Mouse (Mus musculus) liver, postnatal 0 days (tissue): ENCODE results near the gene Bmf. TPM values are rescaled to one million over a fixed set of nuclear protein-coding genes. Genes with fewer than 3 reads are reported as not detected.

Experiments
- ATAC-seq: fragments of 200-750 bp; cut with Nextera tagmentation; 2 replicates; pipeline ENCODE4 v1.8.0; 2017; ENCODE audit warnings: mild to moderate bottlenecking, moderate library complexity
- DNase-seq: peaks from one replicate; pipeline ENCODE4 v3.0.0-alpha.2; 2016
- H3K27ac ChIP-seq: fragments of 300-500 bp; sonication (generic); 2 replicates; pipeline ENCODE4 v1.5.1; 2014; ENCODE audit warnings: antibody characterized with exemption, moderate library complexity, mild to moderate bottlenecking, low read depth
- H3K27me3 ChIP-seq: fragments of 300-500 bp; sonication (generic); 2 replicates; pipeline ENCODE4 v1.6.1; 2014; ENCODE audit warnings: low read length, control low read depth, mixed read lengths; ENCODE audit not compliant: insufficient read depth
- H3K36me3 ChIP-seq: fragments of 300-500 bp; sonication (generic); replicated peaks from 2 replicates; pipeline ENCODE4 v1.6.1; 2014; ENCODE audit warnings: mild to moderate bottlenecking, control low read depth, low read length, moderate library complexity, mixed read lengths; ENCODE audit not compliant: insufficient read depth
- H3K4me1 ChIP-seq: fragments of 300-500 bp; sonication (generic); 2 replicates; pipeline ENCODE4 v1.6.1; 2014; ENCODE audit warnings: antibody characterized with exemption, mild to moderate bottlenecking, control low read depth; ENCODE audit not compliant: insufficient read depth
- H3K4me2 ChIP-seq: fragments of 300-500 bp; sonication (generic); 2 replicates; pipeline ENCODE4 v1.6.1; 2014; ENCODE audit warnings: low read depth, mild to moderate bottlenecking, low read length, moderate library complexity, mixed read lengths
- H3K4me3 ChIP-seq: fragments of 300-500 bp; sonication (generic); 2 replicates; pipeline ENCODE4 v1.5.1; 2014; ENCODE audit warnings: low read depth, low read length
- H3K9ac ChIP-seq: fragments of 300-500 bp; sonication (generic); replicated peaks from 2 replicates; pipeline ENCODE4 v1.6.1; 2014; ENCODE audit warnings: mild to moderate bottlenecking, moderate library complexity
- H3K9me3 ChIP-seq: fragments of 300-500 bp; sonication (generic); 2 replicates; pipeline ENCODE4 v1.6.1; 2016; ENCODE audit warnings: mild to moderate bottlenecking, control low read depth, low read length, mixed read lengths
- CTCF ChIP-seq: sonication (generic); IDR thresholded peaks from 2 replicates; pipeline ENCODE4 v1.5.1; 2016; ENCODE audit warnings: antibody characterized with exemption, low read depth
- EP300 ChIP-seq: IDR thresholded peaks from 2 replicates; pipeline ENCODE4 v1.6.1; 2016; ENCODE audit warnings: antibody characterized with exemption, low read depth, mild to moderate bottlenecking
- WGBS: fragments of 180-500 bp; shearing (Covaris S2); extraction: QIAGEN DNeasy Blood & Tissue Kit; methylation state at CpG from one replicate; pipeline ENCODE4 v1.1.7; 2014; ENCODE audit not compliant: insufficient replicate concordance; 5-methylcytosine and 5-hydroxymethylcytosine counted together
- polyA plus RNA-seq: library from polyadenylated mRNA; unstranded; fragments of >200 nt; fragmentation: Nextera tagmentation; extraction: Ambion mirVana; gene quantifications from 2 replicates; pipeline ENCODE4 v1.2.1, GENCODE M21; 2015

The Bmf gene
- polyA plus RNA-seq, 1 experiment from 2014 or later, result 1.3 TPM

- TF ChIP-seq CTCF (no peak), EP300 (no peak)
- peak overlapping the region; percentile 14; the same call in 1 of the 2 replicates for H3K4me2 ChIP-seq
- no peak overlapping the region for H3K4me3 ChIP-seq
- DNase-seq, result no peak
- H3K9ac ChIP-seq, result peak overlapping the region; percentile 41; the same call in 1 of the 2 replicates
- no peaks in the 10 kb centered on the region for H3K36me3 ChIP-seq
- H3K27ac ChIP-seq, result peak overlapping the region; percentile 77
- no peaks in the 10 kb centered on the region for H3K9me3 ChIP-seq
- H3K4me1 ChIP-seq, result peaks cover 53% of the 10 kb centered on the region
- 12% methylated on average over 6 of the region's 6 CpGs for WGBS
- H3K27me3 ChIP-seq, result no peaks in the 10 kb centered on the region
- peak; percentile 78 for ATAC-seq
Observed at GRCm38 (mm10) chr2:118540691-118541117, 8.8 kb downstream of the Bmf start.

GRCm38 (mm10) chr2:118539881-118540516 is 9.5 kb downstream of the Bmf start:
- TF ChIP-seq EP300 (no peak), CTCF (no peak)
- no peaks in the 10 kb centered on the region for H3K36me3 ChIP-seq
- peaks cover 46% of the 10 kb centered on the region for H3K4me1 ChIP-seq
- no peak overlapping the region for H3K4me3 ChIP-seq
- no peaks in the 10 kb centered on the region for H3K27me3 ChIP-seq
- ATAC-seq, result peak; percentile 22; the same call in 1 of the 2 replicates
- no peak overlapping the region for H3K9ac ChIP-seq
- no peak overlapping the region for H3K4me2 ChIP-seq
- WGBS, result 53% methylated on average over 9 of the region's 9 CpGs
- H3K27ac ChIP-seq, result peak overlapping the region; percentile 77
- no peak for DNase-seq
- no peaks in the 10 kb centered on the region for H3K9me3 ChIP-seq

GRCm38 (mm10) chr2:118539040-118539439 is 10.4 kb downstream of the Bmf start:
- Histone ChIP-seq H3K4me2 (no peak overlapping the region), H3K27me3 (no peaks in the 10 kb centered on the region), H3K36me3 (no peaks in the 10 kb centered on the region), H3K27ac (no peak overlapping the region), H3K9ac (no peak overlapping the region), H3K9me3 (no peaks in the 10 kb centered on the region), H3K4me1 (peaks cover 40% of the 10 kb centered on the region), H3K4me3 (no peak overlapping the region)
- DNase-seq (no peak), ATAC-seq (no peak)
- no peak for TF ChIP-seq EP300
- TF ChIP-seq CTCF, result no peak
- WGBS, result 73% methylated on average over 8 of the region's 8 CpGs

- Histone ChIP-seq H3K27ac (no peak overlapping the region), H3K4me1 (peaks cover 37% of the 10 kb centered on the region), H3K9ac (no peak overlapping the region), H3K9me3 (no peaks in the 10 kb centered on the region), H3K27me3 (no peaks in the 10 kb centered on the region), H3K4me3 (no peak overlapping the region), H3K36me3 (0 out of 2 replicates have a peak, but pooled peaks cover under 1% of the 10 kb centered on the region), H3K4me2 (no peak overlapping the region)
- no peak for TF ChIP-seq EP300
- no peak for TF ChIP-seq CTCF
- no peak for DNase-seq
- 36% methylated on average over 4 of the region's 4 CpGs for WGBS
- no peak for ATAC-seq
Observed at GRCm38 (mm10) chr2:118537226-118537625, 12.3 kb downstream of the Bmf start.

DNA sequence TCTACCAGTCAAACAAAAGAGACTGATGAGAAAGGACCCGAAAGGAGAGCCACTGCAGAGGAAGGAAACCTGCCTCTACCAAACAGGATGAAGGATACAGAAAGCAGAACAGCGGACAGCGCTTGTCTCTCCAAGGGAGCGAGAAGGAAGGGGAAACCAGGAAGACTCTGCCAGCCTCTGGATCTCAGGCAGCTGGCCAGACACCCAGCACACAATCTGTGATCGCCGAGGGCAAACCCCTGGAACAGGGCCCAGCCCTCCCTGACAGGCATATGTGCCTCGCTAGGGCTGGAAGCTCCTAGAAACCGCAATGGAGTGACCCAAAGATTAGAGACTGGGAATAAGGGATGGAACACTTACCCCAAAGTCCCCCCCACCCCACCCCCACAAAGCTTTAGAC is 12.9 kb downstream of the Bmf start:
- Histone ChIP-seq H3K4me1 (peaks cover 37% of the 10 kb centered on the region), H3K9me3 (no peaks in the 10 kb centered on the region), H3K4me3 (no peak overlapping the region), H3K9ac (no peak overlapping the region), H3K4me2 (no peak overlapping the region), H3K27me3 (no peaks in the 10 kb centered on the region), H3K27ac (no peak overlapping the region), H3K36me3 (peaks cover 5% of the 10 kb centered on the region; the same call in 1 of the 2 replicates)
- DNase-seq (peak; percentile 14), ATAC-seq (no peak)
- WGBS, result 47% methylated on average over 8 of the region's 8 CpGs
- no peak for TF ChIP-seq CTCF

DNA sequence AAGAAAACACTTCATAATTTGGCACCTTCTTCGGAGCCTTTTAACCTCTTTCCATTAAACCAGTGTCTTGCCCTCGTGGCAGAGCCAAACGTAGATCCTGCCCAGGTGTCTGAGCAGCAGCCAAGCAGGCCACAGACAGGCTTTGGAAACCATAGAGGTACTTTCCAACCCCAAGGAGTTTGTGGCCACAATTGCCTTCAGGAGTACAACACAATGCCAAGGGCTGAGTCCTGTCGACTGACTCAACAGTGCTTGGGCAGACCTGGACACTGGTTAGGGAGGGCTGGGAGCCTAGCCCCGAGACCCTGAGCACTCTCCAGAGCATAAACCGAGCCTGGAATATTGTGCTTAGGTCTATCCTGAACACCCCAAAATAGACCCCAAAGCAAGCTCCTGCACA is 13.4 kb downstream of the Bmf start:
- Histone ChIP-seq H3K4me2 (no peak overlapping the region), H3K36me3 (peaks cover 5% of the 10 kb centered on the region; the same call in 1 of the 2 replicates), H3K27me3 (no peaks in the 10 kb centered on the region), H3K4me1 (peaks cover 35% of the 10 kb centered on the region), H3K4me3 (no peak overlapping the region), H3K9ac (no peak overlapping the region), H3K9me3 (no peaks in the 10 kb centered on the region), H3K27ac (no peak overlapping the region)
- DNase-seq (no peak), ATAC-seq (no peak)
- WGBS, result 60% methylated on average over 6 of the region's 6 CpGs
- TF ChIP-seq CTCF, result no peak
- no peak for TF ChIP-seq EP300
